23 mouse cellular contexts compared by ENCODE assay signal in the genomic region with DNA sequence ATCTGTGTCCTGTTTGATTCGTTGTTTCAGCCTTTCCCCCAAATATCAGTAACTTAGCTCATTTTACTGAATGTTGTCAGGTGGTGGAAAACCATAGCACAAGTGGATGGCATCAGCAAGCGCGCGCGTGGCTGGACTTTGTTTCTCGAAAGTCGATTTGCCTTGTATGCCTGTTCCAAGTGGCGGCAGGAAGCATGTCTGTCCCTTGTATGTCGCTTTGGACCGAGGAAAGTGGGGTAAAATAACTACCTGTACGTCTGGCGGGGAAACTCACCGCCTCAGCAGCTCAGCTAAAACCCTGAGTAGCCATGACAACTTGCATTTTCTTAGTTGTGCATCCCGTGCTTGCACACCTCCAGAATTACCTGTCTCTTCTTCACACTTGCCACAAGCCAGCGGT. TPM values are rescaled to one million over a fixed set of nuclear protein-coding genes. Genes with fewer than 3 reads are reported as not detected.
DNase-seq lines count a peak whose midpoint lies in the region; ATAC-seq lines count a peak whose summit lies in the region.
"Had no signal": no experiment of that assay in that cellular context is flagged by ENCODE, and none has a peak within 500 bp of the region (broad histone marks: within the 10 kb centered on the region; RNA-seq: fewer than 3 reads in every experiment).

No protein-coding gene starts in this region.

- H3K9ac ChIP-seq in midbrain, embryonic 13.5 days (replicated peaks): no peak overlapping the region
- H3K9ac ChIP-seq: embryonic facial prominence, embryonic 13.5 days; embryonic facial prominence, embryonic 15.5 days; forebrain, embryonic 12.5 days had no signal

- H3K4me3 ChIP-seq in heart, embryonic 10.5 days: no peak overlapping the region
- no peak overlapping the region for H3K4me3 ChIP-seq in midbrain, embryonic 10.5 days
- H3K4me3 ChIP-seq in midbrain, embryonic 13.5 days (replicated peaks): no peak overlapping the region
- H3K4me3 ChIP-seq: embryonic facial prominence, embryonic 13.5 days; embryonic facial prominence, embryonic 15.5 days; erythroblast, embryonic 14.5 days; forebrain, embryonic 10.5 days; forebrain, embryonic 12.5 days had no signal

- H3K4me2 ChIP-seq in midbrain, embryonic 13.5 days (replicated peaks): no peak overlapping the region
- H3K4me2 ChIP-seq: embryonic facial prominence, embryonic 13.5 days; embryonic facial prominence, embryonic 15.5 days; forebrain, embryonic 12.5 days had no signal

- H3K4me1 ChIP-seq in heart, embryonic 10.5 days: peaks cover 12% of the 10 kb centered on the region; the same call in 1 of the 2 replicates
- H3K4me1 ChIP-seq in midbrain, embryonic 10.5 days: no peaks in the 10 kb centered on the region
- no peaks in the 10 kb centered on the region for H3K4me1 ChIP-seq in midbrain, embryonic 13.5 days (replicated peaks)
- H3K4me1 ChIP-seq: forebrain, embryonic 12.5 days had no signal

- H3K27me3 ChIP-seq in heart, embryonic 10.5 days (ENCODE audit: insufficient read depth, poor library complexity, severe bottlenecking): no peaks in the 10 kb centered on the region
- H3K27me3 ChIP-seq in midbrain, embryonic 10.5 days (ENCODE audit: low read depth, poor library complexity, severe bottlenecking): no peaks in the 10 kb centered on the region
- no peaks in the 10 kb centered on the region for H3K27me3 ChIP-seq in midbrain, embryonic 13.5 days
- H3K27me3 ChIP-seq: embryonic facial prominence, embryonic 13.5 days; embryonic facial prominence, embryonic 15.5 days; forebrain, embryonic 12.5 days had no signal

- peaks cover 73% of the 10 kb centered on the region for H3K36me3 ChIP-seq in heart, embryonic 10.5 days
- peaks cover 94% of the 10 kb centered on the region for H3K36me3 ChIP-seq in midbrain, embryonic 10.5 days
- peaks cover 73% of the 10 kb centered on the region for H3K36me3 ChIP-seq in midbrain, embryonic 13.5 days

- ATAC-seq in midbrain, embryonic 13.5 days: no peak
- ATAC-seq: forebrain, embryonic 14.5 days; forebrain, embryonic 16.5 days had no signal

- DNase-seq in heart, embryonic 10.5 days (ENCODE audit: low spot score): peak; percentile 67
- no peak for DNase-seq in heart, postnatal 14 days
- peak; percentile 7 for DNase-seq in midbrain, embryonic 10.5 days (ENCODE audit: low spot score)
- no peak for DNase-seq in yolk sac, embryonic 10.5 days (ENCODE audit: low spot score)
- DNase-seq: adrenal gland, adult 2 months; adrenal gland, postnatal 10 days; adrenal gland, postnatal 25 days; cerebellum, adult 11 months; cerebellum, adult 18-20 months; cerebellum, adult 8-10 months; cerebellum, adult 9-11 months; cerebellum, postnatal 14 days; cerebellum, postnatal 36 days; embryo, embryonic 11 days had no signal

- H3K27ac ChIP-seq in heart, embryonic 10.5 days: no peak overlapping the region
- no peak overlapping the region for H3K27ac ChIP-seq in midbrain, embryonic 10.5 days (replicated peaks)
- H3K27ac ChIP-seq in midbrain, embryonic 13.5 days: no peak overlapping the region
- H3K27ac ChIP-seq: embryonic facial prominence, embryonic 13.5 days; embryonic facial prominence, embryonic 15.5 days; forebrain, embryonic 10.5 days; forebrain, embryonic 12.5 days had no signal

- 94% methylated on average over 15 of the region's 15 CpGs for WGBS in heart, embryonic 10.5 days
- 94% methylated on average over 15 of the region's 15 CpGs for WGBS in midbrain, embryonic 10.5 days
- WGBS in midbrain, embryonic 13.5 days: 98% methylated on average over 15 of the region's 15 CpGs

- no peaks in the 10 kb centered on the region for H3K9me3 ChIP-seq in heart, embryonic 10.5 days
- no peaks in the 10 kb centered on the region for H3K9me3 ChIP-seq in midbrain, embryonic 10.5 days (replicated peaks)
- H3K9me3 ChIP-seq in midbrain, embryonic 13.5 days: no peaks in the 10 kb centered on the region
- H3K9me3 ChIP-seq: embryonic facial prominence, embryonic 13.5 days; embryonic facial prominence, embryonic 15.5 days; forebrain, embryonic 10.5 days; forebrain, embryonic 12.5 days had no signal

- intact Hi-C loops in heart, postnatal 14 days (cut with DNase I): no loop called here

RNA-seq across cellular contexts. Expression of a gene that starts 34.9 kb away (rescaled TPM):
- 81.4 and 81.6 TPM in 2 replicates for polyA plus RNA-seq in heart, embryonic 10.5 days (2016; fragmentation: Nextera tagmentation; extraction: Ambion mirVana)
- total RNA-seq in heart, postnatal 14 days (2021): 100 to 1,000 TPM; 223 to 231 TPM
- polyA plus RNA-seq in midbrain, embryonic 10.5 days (2016; fragmentation: Nextera tagmentation; extraction: Ambion mirVana): 105 and 115 TPM in 2 replicates
- 143 and 152 TPM in 2 replicates for polyA plus RNA-seq in midbrain, embryonic 13.5 days (2015; fragmentation: Nextera tagmentation; extraction: Ambion mirVana)

RNA-seq across cellular contexts. Expression of a gene that starts 34.9 kb away (rescaled TPM):
- polyA plus RNA-seq in heart, embryonic 10.5 days (2016; fragmentation: Nextera tagmentation; extraction: Ambion mirVana): 0.95 and 1.7 TPM in 2 replicates
- under 1 TPM; 0.53 to 0.93 TPM for total RNA-seq in heart, postnatal 14 days (2021)
- polyA plus RNA-seq in midbrain, embryonic 10.5 days (2016; fragmentation: Nextera tagmentation; extraction: Ambion mirVana): 2.7 and 3.0 TPM in 2 replicates
- polyA plus RNA-seq in midbrain, embryonic 13.5 days (2015; fragmentation: Nextera tagmentation; extraction: Ambion mirVana): 2.4 and 3.5 TPM in 2 replicates
- polyA plus RNA-seq: adrenal gland, adult 2 months; C2C12; erythroblast, embryonic 14.5 days had no signal

Comparison
In these comparisons a context has a peak if more than half of its experiments do, and no peak if none do; other contexts are left out.
1. DNase-seq: peak in heart, embryonic 10.5 days (single experiment) and midbrain, embryonic 10.5 days (single experiment); none in heart, postnatal 14 days (0 of 2) and yolk sac, embryonic 10.5 days (single experiment).